Mouse (Mus musculus) megakaryocyte, adult 5-6 weeks (primary cell): ENCODE measurements around the gene Pced1a. TPM values are rescaled to one million over a fixed set of nuclear protein-coding genes. Genes with fewer than 3 reads are reported as not detected.
"Not testable (repeated sequence)": the region's sequence is repeated elsewhere in the genome, so short reads cannot be mapped to it uniquely, and the experiment has no call there.

Experiments used
- ATAC-seq: 2 replicates; pipeline ENCODE4 v1.8.0; 2016; ENCODE audit warnings: mild to moderate bottlenecking, inconsistent platforms; ENCODE audit not compliant: poor library complexity, severe bottlenecking
- total RNA-seq, 2 experiments: library from RNA; stranded (forward) in 1 of 2; stranded (reverse) in 1 of 2; fragments of 153-499, 151-499 nt in 1 of 2; fragments of 221-1000, 200-1000 nt in 1 of 2; gene quantifications; 2 replicates each; pipeline versions ENCODE4 v1.2.3 to v1.2.4; 2015 to 2017

Gene Pced1a
- total RNA-seq, 2 experiments from 2014 or later, result 6.7 to 12.2 TPM

DNA sequence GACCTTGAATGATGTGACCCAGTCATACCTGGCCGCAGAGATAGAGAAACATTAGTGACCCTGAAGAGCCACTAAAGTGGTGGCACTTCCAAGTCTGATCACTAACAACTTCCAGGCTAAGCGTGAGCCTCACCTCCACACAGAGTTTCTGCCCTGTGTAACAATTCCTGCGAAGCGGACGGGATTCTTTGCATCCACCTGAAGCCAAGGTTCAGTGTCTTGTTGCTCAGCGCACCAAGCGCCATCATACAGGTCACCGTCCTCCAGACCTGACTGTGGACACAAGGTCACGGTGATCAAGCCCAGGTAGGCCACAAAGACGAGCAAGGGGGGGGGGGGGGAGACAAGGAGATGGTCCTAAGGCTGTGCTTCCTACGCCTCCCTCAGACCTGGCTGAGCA is 28.8 kb downstream of the Pced1a start:
- no peak for ATAC-seq

- ATAC-seq, result no peak
Observed at GRCm38 (mm10) chr2:130392836-130393235, 31.7 kb downstream of the Pced1a start.

DNA sequence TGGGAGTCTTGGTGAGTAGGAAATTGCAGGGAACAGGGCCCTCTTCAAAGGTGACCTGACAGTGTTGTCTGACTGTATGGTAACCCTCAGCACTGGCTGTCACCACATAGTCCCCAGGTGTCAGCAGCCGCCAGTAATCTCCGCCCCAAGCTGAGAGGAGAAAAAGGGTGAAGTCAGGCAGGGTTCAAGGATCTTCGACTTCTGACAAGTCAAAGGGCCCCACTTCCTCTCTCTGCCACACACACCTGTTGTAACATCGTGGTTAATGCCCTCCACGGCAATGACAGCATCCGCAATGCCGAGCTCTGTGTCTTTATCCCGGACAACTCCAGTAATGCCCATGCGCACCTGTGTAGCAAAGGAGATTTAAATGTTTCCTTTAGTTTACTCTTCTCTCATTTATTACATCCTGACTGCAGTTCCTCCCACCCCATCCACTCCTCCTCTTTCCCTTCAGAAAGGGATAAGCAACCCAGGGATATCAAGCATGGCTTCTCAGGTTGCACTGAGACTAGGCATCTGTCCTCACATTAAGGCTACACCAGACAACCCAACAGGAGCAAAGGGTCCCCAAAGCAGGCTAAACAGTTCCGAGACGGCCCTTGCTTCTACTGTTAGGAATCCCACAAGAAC is 33.4 kb downstream of the Pced1a start:
- ATAC-seq, result no peak

DNA sequence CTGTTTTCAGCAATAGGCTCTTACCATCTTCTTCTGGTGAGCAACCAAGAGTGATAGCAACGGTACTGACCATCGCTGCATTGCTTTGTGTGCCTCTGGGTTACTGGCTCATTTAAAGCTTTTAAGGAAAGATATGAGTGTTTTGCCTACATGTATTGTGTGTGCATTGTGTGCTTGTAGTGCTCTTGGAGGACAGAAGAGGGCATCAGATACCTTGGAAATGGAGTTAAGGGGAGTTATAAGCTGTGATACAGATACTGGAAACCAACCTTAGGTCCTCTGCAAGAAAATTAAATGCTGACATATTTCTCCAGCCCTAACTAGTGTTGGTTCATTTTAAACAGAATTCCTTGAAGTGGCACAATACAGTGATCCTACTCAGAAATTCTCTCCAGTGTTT is 35.7 kb downstream of the Pced1a start:
- no peak for ATAC-seq

GRCm38 (mm10) chr2:130386212-130386611 is 38.3 kb downstream of the Pced1a start:
- ATAC-seq, result no peak

DNA sequence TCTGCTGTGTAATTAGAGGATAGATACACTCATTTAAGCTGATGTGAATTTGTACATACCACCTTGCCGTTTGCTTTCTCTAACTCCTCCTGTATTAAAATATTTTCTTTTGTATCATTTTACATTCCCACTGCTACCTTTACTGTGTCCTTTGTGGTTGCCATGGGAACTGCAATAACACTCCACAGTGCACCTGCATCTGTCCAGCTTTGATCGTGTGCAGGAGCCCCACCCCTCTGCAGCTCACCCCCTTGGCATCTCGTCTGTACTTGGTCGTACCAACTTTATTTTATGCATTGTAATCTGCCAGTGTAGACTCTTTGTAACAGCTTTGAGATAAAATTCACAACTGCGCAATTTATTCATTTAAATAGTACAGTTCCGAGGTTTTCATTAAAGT is 40.6 kb downstream of the Pced1a start:
- no peak for ATAC-seq

- ATAC-seq, result no peak
Observed at GRCm38 (mm10) chr2:130383205-130383604, 41.3 kb downstream of the Pced1a start.

- ATAC-seq, result no peak
Observed at GRCm38 (mm10) chr2:130374951-130375350, 49.5 kb downstream of the Pced1a start.

DNA sequence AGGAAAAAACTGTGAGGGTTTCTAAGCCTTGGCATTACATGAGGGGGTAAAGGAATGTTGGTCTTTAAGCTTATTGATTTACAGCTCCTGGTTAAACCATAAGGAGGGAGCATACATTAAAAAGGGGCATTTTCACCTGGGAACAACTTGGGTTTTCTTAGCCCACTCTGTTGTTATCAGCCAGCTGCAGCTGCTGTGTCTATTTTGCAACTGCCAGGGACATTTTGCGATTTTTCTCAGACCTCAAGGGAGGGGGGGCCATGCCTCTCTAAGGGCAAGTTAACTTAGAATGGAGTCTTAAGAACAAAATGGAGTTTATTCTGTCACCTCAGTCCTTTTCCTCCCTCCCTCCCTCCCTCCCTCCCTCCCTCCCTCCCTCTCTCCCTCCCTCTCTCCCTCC is 51.5 kb downstream of the Pced1a start:
- ATAC-seq, result not testable (repeated sequence)

DNA sequence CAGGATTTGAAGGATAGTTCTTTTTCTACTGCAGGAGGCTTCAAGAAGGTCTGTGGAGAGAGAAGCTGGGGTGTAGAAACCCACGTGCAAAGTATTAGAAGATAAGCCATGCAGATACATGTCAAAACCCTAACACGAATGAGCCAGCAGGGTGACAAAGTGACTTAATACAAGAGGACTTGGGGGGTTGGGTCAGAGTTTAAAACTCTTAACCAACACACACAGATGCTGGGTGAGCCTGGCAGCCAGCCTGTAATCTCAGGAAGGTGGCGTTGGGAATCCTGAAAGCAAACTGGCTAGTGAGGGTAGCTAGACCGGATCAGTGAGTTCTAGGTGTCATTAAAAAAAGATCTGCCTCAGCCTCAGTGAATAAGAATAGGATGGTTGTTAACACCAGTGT is 57.1 kb downstream of the Pced1a start:
- ATAC-seq, result no peak

Other genes starting within 250 kb of the Pced1a start
- gene Snrpb, start 245.3 kb downstream of the Pced1a start, total RNA-seq (2015), result 226 and 247 TPM in 2 replicates
- gene Snrpb, start 245.3 kb downstream of the Pced1a start, total RNA-seq (2017), result 154 and 191 TPM in 2 replicates
- not detected in 2 replicates for gene Tmc2, start 229.5 kb downstream of the Pced1a start, total RNA-seq (2015)
- gene Tmc2, start 229.5 kb downstream of the Pced1a start, total RNA-seq (2017), result not detected in 2 replicates
- 104 and 111 TPM in 2 replicates for gene Nop56, start 150.3 kb downstream of the Pced1a start, total RNA-seq (2015)
- gene Nop56, start 150.3 kb downstream of the Pced1a start, total RNA-seq (2017), result 138 and 139 TPM in 2 replicates
- 132 and 136 TPM in 2 replicates for gene Idh3b, start 140.2 kb downstream of the Pced1a start, total RNA-seq (2015)
- gene Idh3b, start 140.2 kb downstream of the Pced1a start, total RNA-seq (2017), result 85.6 and 92.9 TPM in 2 replicates
- gene Ebf4, start 129.5 kb downstream of the Pced1a start, total RNA-seq (2015), result not detected in 2 replicates
- not detected in 2 replicates for gene Ebf4, start 129.5 kb downstream of the Pced1a start, total RNA-seq (2017)
- gene Cpxm1, start 27.1 kb downstream of the Pced1a start, total RNA-seq (2015), result 0.18 and 0.25 TPM in 2 replicates
- 0.37 and 0.53 TPM in 2 replicates for gene Cpxm1, start 27.1 kb downstream of the Pced1a start, total RNA-seq (2017)
- gene Gm28372, start 19.5 kb downstream of the Pced1a start, total RNA-seq (2015), result not detected in 2 replicates
- not detected in 2 replicates for gene Gm28372, start 19.5 kb downstream of the Pced1a start, total RNA-seq (2017)
- gene 1700020A23Rik, start 19.4 kb downstream of the Pced1a start, total RNA-seq (2015), result not detected in 2 replicates
- not detected in 2 replicates for gene 1700020A23Rik, start 19.4 kb downstream of the Pced1a start, total RNA-seq (2017)
- not detected in 2 replicates for gene Tmem239, start 18.2 kb downstream of the Pced1a start, total RNA-seq (2015)
- gene Tmem239, start 18.2 kb downstream of the Pced1a start, total RNA-seq (2017), result not detected in 2 replicates
- gene Vps16, start 362 bp downstream of the Pced1a start, total RNA-seq (2015), result 74.6 and 102 TPM in 2 replicates
- 96.7 and 99.6 TPM in 2 replicates for gene Vps16, start 362 bp downstream of the Pced1a start, total RNA-seq (2017)
- 59.3 and 60.3 TPM in 2 replicates for gene Ptpra, start 25.6 kb upstream of the Pced1a start, total RNA-seq (2015)
- gene Ptpra, start 25.6 kb upstream of the Pced1a start, total RNA-seq (2017), result 163 and 173 TPM in 2 replicates
- gene Mrps26, start 139.0 kb upstream of the Pced1a start, total RNA-seq (2015), result 39.5 and 42.2 TPM in 2 replicates
- 34.3 and 35.4 TPM in 2 replicates for gene Mrps26, start 139.0 kb upstream of the Pced1a start, total RNA-seq (2017)
- gene Oxt, start 151.5 kb upstream of the Pced1a start, total RNA-seq (2015), result not detected in 2 replicates
- gene Oxt, start 151.5 kb upstream of the Pced1a start, total RNA-seq (2017), result not detected in 2 replicates
- not detected in 2 replicates for gene Avp, start 157.9 kb upstream of the Pced1a start, total RNA-seq (2015)
- not detected in 2 replicates for gene Avp, start 157.9 kb upstream of the Pced1a start, total RNA-seq (2017)
- 11.0 and 12.4 TPM in 2 replicates for gene Fastkd5, start 205.3 kb upstream of the Pced1a start, total RNA-seq (2015)
- gene Fastkd5, start 205.3 kb upstream of the Pced1a start, total RNA-seq (2017), result 11.9 and 12.4 TPM in 2 replicates
- gene Ubox5, start 205.3 kb upstream of the Pced1a start, total RNA-seq (2015), result 3.7 and 4.1 TPM in 2 replicates
- 4.4 and 10.2 TPM in 2 replicates for gene Ubox5, start 205.3 kb upstream of the Pced1a start, total RNA-seq (2017)
- 0.25 and 0.65 TPM in 2 replicates for gene Lzts3, start 218.1 kb upstream of the Pced1a start, total RNA-seq (2015)
- 0.24 and 0.37 TPM in 2 replicates for gene Lzts3, start 218.1 kb upstream of the Pced1a start, total RNA-seq (2017)
- 41.6 and 45.2 TPM in 2 replicates for gene Ddrgk1, start 240.0 kb upstream of the Pced1a start, total RNA-seq (2015)
- gene Ddrgk1, start 240.0 kb upstream of the Pced1a start, total RNA-seq (2017), result 51.3 and 64.6 TPM in 2 replicates
- 30.3 and 31.9 TPM in 2 replicates for gene Itpa, start 242.9 kb upstream of the Pced1a start, total RNA-seq (2015)
- gene Itpa, start 242.9 kb upstream of the Pced1a start, total RNA-seq (2017), result 48.5 and 50.7 TPM in 2 replicates